Mouse (Mus musculus): ENCODE data around the gene Map4k5.

Gene Map4k5

DNA sequence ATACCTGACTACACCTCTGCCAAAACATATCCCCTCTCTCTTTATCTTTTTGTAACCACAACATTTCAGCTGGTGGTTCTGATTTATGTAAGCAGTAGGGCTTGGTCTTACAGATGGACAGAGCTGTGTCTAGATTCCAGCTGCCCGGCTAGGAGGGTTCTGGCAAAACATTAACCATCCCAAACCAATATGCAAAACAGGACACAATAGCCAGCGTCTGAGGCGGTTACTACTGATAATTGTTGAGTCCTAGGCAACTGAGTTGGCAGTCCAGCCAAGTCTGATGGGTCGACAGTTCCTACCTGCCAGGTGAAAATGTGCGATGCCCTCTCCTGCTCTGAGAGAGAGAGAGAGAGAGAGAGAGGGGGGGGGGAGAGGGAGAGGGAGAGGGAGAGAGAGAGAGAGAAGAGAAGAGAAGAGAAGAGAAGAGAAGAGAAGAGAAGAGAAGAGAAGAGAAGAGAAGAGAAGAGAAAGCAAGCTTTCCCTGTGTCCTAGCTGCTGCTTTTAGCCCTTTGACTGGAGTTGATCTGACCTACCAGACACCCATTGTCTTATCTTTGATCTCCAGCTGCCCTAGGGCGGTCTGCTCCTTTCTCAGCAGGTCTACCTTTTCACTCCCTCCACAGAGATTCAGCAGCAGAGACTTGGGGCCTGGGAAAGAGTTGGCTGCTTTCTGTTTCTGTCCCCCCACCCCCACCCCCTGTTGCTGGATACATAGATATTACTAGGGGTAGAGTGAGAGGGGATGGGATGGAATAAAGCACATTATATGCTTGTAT, 109.6 kb downstream of the Map4k5 start:
- no peak for DNase-seq

DNA sequence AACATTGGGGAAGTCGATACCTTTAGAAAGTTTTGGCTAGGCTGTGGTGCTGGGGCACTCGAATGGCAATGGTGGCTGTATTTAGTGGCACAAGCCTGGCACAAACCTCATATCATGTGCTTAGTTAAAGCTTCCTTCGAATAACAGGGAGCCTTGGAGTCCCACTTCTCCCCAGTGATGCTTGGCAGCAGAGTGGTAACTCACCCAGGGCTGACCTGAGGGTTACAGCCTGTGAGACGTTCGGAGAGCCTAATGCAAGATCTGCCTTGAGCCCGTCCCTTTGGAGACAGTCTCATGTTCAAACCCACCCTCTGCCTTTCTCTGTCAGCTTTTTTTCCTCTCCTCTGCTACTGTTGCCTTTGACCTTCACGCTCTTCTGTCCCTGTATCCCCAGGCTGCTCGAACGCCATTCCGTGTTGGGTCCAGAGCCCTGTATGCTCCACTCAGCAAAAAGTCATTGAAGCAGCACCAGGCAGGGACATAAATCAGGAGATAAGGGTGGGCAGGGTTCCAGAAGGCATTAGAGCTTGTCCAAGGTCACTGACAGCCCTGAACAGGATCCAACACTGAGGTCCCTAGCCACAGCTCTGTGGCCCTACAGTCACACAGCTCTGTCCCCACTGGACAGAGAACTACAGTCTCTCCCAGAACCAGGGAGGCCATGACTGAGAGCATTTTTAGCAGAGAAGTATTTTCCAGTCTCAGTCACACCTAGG, 110.9 kb downstream of the Map4k5 start:
- no peak for DNase-seq

DNA sequence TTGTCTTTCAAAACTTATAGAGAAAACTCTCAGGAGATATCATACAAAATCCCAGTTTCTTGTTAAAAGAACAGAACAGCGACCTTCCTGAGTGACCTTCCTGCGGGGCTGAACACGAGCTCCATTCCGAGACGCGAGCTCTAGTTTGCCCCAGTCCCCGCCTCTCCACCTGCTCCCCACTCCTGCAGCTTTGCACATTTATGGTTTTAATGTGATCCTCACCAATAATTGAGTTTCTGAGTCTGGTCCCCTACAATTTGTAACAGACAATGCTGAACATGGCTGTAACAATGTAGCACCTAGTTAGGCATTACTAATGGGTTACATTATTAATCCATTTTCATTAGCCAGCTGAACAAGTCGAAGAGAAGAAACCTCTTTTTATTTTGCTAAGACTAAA, 111.5 kb downstream of the Map4k5 start:
- DNase-seq = no peak

DNA sequence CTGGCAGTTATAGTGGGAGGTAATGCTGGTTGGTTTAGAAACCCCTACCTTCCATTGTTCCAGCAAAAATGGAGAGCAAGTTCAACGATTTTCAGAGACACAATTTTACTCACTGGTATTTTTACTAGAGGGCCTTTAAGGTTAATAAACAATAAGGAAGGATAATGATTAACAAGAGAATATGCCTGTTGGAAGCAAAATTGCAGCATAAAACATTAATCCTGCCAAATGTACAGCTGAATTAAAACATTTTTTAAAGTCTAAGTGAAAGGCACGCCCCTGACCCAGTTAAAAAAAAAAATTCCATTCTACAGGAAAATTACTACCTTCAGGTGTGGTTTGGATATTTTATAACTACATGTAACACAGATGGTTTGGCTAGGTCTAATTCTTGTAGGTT, 115.0 kb downstream of the Map4k5 start:
- DNase-seq = no peak

DNA sequence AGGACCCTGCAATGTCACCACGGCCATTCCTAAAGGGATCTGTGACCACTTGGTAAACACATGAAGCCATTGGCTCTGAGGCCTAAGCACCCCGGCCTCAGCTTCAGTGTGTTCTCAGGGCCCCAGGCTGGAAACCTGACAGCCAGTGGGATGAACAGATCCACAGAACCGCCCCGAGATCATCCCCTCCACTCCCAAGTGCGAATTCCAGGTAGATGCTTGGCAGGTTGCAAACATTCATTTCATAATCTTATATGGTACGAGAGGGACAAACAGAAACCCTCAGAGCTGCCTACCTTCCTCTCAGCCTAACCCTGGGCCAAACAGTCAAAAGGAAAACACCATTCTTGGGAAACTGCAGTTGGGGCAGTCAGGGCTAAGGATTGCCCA, 115.7 kb downstream of the Map4k5 start:
- DNase-seq = no peak

DNA sequence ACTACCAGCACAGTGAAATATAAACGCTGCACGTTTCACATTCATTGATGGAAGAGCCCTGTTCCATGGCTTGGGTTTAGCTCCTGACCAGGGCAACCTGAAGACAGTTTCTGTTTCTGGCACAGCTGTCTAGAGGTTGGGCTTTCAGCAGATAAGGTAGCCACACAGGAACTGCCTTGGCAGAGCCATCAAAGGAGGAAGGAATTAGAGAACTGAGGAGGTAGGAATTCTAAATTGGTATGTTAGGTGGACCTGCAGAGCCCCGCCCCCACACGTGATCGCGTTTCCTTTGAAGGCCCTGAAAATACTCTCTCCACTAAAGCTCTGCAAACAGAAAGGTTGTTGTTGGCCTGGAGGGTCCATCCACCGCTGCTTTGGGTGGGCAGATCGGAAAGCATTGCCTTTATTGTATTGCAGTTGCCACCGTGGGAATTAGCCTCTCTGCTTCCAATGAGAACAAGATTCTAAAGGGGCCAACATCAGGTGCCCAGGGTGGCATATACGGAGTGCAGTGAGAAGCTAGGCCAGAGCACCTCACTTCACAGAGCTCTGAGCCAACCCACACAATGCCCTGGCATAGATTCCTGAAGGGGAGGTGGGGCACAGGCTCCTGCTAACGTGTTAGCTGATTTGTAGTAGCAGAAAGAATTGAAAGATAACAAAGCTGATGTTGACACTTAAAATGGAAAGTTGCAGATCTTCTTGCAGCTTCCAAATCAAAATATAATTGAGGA, 116.2 kb downstream of the Map4k5 start:
- peak; percentile 56 for DNase-seq

DNA sequence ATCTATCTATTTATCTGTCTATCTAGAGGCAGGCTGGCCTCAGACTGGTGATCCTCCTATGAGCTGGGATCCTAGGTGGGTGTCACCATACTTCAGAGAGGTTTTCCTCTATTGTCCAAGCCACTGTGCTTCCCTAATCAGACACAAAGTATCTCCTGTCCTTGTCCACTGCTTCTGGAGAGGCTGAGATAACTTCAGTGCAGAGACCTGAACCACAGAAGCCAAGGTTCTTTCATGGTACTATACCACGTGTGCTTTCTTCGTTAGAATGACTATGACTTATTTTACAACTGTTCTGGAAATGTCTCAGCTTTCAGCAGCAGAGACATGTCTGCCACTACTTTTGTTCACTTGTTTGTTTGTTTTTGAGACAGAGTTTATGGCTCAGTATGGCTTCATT, 124.2 kb downstream of the Map4k5 start:
- DNase-seq = no peak

DNA sequence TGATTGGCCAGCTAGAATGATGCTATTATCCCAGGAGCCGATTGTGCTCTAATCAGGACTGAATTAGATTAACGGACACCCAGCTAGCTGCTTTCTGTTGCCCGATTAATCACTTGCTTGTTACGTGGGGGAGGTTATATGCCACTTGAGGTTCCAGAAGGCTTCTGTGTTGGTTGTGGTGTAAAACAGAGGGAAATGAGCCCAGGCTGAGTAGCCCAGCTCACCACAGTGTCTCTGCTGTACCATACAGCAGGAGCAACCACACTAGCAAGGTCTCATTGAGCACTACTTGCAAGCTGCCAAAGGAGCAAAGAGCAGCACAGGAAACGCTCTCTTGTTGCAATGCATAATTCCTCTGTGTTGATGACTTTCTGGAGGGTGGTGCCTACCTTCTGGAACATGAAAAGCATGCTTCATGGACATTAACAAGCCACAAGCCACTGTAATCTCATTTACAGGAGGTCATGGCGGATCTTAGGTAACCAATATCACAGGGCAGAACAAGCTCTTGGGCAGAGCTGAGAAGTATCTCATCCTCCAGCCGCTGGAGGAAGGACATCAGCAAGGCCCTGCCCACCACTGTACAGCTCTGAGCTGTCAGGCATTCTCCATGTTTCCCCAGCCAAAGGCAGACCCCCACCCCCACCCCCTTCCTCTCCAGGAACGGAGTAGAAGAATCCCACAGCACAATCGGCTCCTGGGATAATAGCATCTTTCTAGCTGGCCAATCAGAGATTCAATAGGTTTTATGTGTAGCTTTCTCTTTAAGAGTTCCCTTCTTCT, 125.3 kb downstream of the Map4k5 start:
- no peak for DNase-seq

DNA sequence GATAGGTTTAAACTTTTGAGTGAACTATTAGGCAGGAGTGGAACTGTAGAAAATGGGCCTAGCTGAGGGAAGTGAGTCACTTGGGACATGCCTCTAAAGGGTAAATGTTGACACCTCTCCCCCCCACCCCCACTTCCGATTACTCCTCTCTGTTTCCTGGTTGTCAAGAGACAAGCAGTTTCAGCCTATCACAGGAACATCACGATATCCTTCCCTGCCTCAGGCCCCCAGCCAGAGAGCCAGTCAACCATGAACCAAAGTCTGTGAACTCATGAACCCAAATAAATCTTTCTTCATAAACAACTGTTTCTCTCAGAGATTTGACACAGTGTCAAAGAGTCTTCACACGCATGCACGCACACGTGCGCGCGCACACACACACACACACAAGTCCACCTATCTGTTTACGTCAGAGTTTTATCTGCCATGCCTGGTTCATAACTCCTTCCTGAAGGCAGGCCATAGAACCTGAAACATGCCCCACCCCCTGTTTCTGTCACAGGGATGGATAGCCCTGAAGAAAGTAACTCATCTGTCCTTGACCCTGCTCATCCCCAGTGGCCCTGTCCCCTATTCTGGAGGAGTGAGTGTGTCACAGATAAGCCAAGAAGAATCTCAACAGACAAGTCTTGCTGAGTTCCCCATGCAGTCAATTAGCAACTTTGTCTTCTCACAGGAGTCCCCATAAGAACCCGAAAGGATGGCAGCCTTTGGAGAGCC, 126.7 kb downstream of the Map4k5 start:
- no peak for DNase-seq

DNA sequence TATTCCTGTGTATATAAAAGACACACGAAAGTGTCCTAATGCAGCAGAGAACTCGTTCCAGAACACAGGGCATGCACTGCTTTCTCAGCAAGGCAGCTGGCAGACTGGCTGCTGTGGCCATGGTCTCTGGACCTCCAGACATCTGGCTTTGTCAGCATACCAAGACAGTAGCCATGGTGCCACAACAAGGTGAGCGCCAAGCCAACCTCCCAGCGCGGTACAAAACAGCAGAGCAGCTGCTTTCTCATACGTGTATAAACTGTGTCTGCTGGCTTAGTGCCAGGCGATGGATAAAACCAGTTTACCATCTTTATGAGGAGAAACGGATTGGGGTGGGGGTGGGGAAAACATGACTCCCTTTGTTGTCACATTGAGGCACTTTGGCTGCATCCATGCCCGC, 127.5 kb downstream of the Map4k5 start:
- no peak for DNase-seq

DNA sequence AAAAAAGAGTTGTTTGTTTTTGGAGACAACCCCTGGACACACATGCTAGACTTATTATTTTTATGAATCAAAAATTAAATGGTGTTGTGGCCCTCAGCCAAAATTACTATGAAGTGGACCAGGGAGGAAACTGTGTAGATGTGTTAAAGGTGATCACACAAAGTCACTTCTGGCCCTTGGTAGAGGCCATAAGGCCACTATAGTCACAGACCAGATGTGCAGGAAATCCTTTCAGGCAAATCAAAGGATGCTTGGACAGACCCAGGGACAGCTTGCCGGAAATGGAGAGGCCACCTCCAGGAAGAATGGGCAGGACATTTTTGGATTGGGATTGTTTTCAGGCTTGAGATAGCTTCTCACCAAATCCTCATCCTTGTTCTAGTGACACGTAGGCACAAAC, 131.4 kb downstream of the Map4k5 start:
- no peak for DNase-seq

DNA sequence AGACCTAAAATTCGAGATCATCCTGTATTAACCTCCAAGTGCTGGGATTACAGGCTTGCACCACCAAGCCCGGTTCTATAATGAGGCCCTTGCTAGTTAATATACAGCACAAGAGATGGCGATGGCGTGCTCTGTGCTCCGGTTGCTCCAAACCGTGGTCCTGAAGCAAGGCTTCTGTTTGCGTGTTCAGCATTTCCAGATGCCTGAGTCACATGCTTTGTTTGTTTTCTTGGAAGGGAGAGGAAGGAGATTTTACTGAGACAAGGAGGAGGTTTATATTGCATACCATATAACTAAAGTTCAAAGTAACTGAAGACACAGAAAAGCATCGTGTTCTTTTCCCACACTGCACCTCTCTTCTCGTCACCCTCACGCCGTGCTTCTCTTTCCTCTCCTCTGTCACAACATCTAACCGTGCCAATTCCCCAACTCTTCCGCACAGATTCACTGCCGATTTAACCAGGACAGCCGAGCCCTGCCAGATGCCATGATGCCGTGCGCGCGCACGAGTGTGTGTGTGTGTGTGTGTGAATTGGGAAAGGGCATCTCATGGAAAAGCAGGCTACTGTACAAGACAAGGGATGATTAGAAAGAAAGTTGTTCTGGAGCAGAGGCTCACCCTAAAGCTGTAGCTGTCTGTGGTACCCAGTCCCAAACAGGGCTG, 132.1 kb downstream of the Map4k5 start:
- no peak for DNase-seq

DNA sequence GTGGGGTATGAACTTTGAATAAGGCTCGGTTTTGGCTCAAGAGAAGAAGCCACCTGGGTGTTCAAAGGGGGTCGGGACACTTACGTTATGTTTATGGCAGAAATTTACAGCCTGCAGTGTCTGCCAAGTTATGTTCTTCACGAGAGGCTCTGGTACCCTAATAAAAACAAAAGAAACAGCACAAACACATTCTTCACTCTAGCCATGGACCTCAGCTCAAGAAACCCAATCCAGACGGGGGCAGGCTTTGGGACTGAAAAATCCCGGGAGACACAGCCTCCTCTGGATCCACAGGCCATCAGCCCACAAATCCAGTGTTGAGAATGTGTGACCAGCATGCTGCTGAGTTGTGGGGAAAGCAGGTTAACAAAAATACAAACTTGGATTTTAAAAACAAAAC, 133.0 kb downstream of the Map4k5 start:
- DNase-seq = no peak

DNA sequence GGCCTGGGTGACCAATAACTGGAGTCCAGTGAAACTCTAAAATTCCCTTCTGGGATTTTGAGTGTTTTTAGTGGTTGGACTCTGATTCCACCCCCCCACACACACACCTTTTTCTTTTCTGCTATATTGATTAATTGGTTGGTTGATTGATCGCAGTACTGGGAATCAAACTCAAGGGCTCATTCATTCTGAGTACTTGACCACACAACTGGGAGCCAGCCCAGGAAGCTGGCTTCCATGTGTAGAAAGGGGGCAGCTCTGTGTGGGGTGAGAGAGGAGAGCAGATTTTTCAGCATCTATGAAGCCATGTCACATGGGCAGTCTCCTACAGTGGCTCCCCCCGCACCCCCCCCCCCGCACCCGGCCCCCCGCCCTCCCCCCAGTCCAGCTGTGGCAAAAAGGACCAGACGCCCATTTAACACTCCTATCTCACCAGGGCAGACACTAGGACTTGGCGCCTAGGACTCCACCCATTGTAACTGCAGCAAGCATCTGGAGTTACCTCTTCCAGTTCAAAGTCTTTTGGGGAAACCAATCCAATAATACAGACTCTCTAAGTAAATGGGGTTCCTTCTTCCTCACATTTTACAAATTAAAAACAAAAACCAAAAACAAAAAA, 133.6 kb downstream of the Map4k5 start:
- DNase-seq = no peak

DNA sequence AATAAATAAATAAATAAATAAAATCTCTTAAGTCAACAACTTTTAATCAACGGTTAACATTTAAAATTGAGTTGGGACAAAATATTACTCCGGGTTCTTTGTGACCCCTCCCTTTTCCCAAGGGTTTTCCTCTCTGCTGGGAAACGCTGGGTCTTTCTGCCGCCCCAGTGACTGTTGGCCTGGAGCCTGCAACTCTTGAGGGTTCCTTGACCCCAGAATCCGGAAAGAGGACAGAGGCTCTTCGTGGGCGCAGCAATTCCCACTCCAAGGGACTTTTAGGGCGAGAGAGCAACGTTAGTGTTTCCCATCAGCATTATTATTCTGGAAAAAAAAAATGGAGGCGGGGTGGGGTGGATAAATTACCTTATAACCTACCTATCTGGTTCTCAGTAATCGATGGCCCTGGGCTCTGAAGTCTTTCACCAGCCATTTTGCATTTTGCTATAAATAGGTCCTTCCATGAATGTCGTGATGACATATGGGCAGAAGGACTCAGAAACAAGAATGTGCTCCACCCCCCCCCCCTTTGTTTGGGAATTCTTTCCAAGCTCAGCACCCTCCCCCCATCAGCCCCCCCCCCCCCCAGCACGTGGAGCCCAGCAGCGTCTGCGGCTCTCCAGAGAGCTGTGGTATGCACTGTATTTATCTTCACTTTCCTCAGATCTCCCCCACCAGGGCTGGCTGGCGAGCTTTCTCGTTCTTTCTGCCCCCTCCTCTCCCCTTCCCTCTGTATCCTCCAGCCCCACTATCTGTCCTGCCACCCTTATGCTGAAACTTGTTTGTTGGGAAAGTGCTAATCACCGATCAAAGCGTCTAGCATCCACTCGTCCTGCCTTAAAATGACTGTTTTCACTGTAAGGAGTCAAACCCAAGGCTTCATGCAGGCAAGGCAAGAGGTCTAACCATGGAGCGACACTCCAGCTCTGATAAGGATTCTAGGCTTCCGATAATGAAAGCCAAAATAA, 134.5 kb downstream of the Map4k5 start:
- no peak for DNase-seq

DNA sequence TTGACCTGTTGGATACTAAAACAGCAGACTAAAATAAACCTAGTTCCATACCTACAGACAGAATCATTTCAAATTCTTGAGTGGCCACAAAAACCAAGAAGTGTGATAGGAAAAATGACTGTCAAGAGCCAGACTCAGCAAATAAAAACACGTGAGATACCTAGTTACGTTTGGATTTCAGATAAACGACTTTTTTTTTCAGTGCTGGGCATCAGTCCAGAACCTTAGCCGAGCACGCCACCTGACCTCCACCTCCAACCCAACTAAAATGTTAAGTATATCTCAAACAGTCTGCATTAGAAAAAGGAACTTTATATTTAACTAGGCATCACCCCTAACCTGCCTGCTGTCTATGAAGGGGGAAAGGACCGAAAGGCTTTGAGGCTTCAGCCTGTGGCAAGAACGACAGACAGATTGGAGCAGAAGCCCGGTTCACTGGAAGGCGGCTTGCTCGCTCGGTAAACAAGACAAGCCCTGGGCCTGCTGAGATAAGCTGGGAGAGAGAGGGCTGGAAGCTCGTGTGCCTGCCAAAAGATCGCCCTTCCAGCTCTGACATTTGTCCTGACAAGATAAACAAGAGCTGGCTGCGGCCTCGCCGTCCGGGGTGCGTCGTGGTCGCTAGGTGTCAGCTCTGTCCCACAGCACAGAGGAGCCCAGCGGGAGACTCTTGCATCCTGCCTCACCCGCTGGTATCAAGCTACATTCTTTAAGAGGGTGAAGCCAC, 135.4 kb downstream of the Map4k5 start:
- peak; percentile 82 for DNase-seq

DNA sequence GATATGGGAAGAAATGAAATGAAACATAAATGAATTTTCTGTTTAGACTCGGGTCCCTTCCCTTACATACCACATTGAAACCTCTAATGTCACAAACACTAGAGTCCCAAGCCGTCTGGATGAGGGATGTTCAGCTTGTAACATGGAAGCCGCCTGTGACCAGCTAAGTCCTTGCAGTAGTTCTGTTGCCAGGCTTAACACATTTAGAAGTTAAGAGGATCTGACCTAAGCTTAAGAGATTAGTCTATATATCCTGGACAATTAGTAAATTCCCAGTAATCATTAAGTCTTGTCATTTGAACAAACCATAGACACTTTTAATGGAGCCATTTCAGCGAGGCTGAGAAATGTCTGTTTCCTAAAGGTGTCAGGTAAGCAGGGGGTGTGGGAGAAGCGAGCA, 137.0 kb downstream of the Map4k5 start:
- no peak for DNase-seq

DNA sequence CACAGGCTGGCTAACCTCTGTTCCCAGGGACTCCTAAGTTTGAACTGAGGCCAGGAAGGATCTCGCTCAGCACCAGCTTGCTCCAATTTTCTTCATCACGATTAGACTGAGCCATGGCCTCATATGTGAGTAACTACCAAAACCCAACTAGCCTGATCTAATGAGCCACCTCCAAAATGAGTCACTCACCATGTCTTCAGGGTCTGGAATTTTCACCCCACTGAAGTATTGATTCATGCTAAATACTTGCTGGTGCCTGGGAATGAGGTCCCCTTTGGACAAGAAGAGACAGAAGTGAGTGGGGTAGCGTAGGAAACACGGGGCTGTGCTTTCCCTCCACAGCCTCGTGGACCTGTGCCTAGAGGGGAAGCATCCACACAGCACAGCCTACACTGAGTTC, 139.1 kb downstream of the Map4k5 start:
- no peak for DNase-seq

Data from thymus, postnatal 4 days (tissue).